Mouse (Mus musculus): ENCODE data around the gene Amacr.

DNA sequence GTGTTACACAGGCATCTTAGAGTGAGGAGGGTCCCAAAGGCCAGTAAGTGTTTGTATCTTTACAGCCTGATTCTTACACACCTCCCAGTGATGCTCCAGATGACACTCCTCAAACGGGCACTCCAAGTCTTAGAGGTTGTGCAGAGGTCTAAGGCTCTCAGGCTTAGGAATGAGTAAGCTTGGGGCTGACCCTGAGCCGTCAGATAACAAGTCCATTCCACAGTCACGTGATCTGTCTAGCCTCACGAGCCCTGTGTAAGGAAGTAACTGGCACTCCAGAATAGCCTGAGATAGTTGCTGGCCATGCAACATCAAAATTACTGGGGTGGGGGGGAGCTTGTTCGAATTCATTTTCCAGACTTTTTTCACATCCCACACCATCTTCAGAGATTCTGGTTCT, 58.5 kb downstream of the Amacr start:
- TF ChIP-seq CTCF (IDR thresholded peaks at IDR 0.05; ENCODE audit: borderline replicate concordance, extremely low read depth, insufficient read depth, insufficient read length) (no peak), POLR2A (IDR thresholded peaks at IDR 0.05; ENCODE audit: borderline replicate concordance, extremely low read depth, insufficient read depth, insufficient read length, poor library complexity, severe bottlenecking) (no peak)
